Mouse (Mus musculus) cerebellum, adult 11 months (tissue): ENCODE measurements around the gene Tmem209.
A peak's percentile ranks its signal among the peaks of the same experiment; 100 is the strongest.

Experiments
- DNase-seq: peaks from one replicate; pipeline ENCODE4 v3.0.0; 2022

Gene Tmem209

DNA sequence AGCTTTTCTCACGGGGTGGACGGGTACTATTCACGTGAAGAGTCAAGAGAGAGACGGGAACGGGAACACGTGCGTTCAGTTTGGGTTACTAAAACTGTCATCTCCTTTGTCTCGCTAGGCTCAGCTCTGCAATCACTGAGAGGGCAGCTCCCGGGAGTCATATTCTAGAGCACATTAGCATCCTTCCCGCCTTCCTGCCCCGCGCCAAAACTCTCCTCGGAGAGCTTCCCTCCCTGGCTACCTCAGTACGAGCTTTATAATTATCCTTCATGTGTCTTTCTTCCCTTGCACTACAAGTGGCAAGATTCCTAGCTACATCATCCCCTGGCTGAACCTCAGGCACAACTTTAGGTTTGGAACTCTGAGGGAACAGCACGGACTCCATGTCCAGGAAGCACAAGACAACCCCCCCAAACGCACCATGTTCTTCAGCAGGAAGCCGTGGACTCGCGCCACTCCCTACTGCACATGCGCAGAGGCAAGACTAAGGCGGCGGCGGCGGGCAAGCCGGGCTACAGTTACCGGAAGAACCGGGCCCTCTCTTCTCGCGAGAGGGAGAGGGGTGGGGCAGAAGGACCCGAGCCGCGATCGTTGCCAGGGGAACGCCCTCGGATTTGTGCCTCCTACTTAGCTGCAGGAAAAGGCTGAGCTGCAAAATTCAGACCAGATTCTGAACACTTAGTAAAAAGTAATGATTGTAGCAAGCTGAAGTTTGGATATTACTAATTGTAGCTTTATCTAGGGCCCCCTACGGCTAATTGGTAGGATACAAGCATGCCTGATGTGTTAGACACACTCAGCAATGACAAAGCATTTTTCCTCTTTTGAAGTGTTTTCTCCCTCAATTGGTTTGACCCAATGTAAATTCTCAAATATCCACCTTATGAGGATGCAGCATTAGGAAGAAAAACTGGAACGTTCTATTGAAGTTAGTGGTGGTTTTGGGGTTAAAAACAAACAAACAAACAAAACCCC is at the start of gene Tmem209, which contains the start of gene Ssmem1:
TSS of gene Tmem209 (minus strand) at position 519 of the 975 bp plus-strand sequence.
TSS of gene Ssmem1 (plus strand) at position 585 of the 975 bp plus-strand sequence.
- peak; percentile 98 for DNase-seq

DNA sequence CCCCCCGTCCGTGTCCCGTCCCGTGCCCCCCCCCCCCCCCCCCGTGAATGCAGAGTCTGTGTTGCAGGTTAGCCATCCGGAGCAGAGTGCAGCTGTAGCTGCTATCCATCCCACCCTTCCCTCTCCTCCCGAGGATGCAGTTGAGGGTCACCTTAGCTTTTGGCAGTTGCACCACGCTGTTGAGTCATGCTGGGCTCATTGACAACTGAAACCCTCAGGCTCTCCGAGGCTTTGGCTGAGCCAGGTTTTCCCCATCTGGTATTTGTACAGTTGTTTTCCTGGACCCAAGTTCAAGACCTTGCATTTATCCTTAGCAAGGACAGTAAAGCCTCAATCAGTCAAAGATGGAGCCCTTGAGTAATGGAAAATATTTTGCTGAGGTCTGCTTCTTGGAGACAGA is 46.5 kb upstream of the Tmem209 start:
- no peak for DNase-seq

DNA sequence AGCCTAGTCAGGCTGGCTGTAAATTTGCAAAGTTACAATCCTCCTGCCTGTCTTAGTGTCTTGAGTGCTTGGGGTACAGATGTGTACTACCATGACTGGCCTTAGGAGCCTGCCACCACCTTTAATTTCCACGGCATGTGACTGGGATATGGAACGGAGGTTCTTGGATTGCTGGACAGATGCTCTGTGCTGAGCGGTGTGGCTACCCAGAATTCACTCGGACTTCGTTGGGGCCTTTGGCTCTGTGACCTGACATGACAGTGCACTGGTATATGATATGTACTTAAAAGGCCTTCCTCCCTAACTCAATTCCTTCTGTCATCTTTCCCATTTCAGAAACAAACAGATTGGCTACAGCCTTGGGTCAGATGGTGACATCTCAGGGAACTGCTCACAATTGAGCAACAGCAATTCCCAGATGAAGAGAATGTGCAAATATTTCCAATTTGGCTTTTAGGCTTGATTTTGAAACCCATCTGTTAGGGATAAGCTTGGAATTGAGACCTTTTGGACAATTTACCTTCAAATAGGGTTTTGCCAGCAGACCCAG is 45.1 kb upstream of the Tmem209 start:
- no peak for DNase-seq

DNA sequence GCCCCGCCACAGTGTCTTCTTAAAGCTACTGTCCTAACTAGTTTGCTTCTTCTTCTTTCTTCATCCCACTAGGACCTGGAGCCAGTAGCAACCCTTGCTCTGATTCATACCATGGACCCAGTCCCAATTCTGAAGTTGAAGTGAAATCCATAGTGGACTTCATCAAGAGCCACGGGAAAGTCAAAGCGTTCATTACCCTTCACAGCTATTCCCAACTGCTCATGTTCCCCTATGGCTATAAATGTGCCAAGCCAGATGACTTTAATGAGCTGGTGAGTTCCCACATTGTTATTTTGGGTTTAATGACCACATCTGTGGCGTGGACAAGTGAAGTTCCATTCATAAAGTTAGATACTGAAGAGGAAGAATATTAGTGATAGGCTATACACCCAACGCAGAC is 44.5 kb upstream of the Tmem209 start:
- DNase-seq: no peak

DNA sequence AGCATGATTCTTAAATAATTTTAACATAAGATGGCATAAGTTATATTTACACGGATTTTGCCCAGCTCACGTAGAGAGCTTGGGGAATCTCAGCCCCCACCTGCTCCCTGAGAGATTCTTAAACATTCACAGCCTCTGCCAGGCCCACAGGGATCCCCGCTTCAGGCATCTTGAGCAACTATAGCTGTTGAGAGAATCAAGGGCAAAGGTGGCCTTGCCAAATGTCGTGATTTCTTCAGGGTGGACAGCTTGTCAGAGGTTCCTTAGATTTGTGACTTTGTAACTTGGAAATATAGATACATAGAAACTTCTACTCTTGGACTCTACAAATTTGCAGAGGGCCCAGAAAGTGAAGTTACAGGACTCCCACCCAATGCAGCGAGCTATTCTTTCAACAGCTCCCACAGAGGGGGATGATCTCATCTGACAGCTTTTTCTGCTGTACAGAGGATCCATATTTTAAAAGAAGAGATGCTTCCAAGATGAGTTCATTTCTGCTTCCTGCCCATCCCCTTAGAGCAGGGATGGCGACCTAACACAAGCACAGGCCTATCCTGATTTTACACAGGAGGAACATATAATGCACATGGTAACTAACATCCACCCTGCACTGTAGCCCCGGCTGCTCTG is 43.9 kb upstream of the Tmem209 start:
- DNase-seq: no peak

DNA sequence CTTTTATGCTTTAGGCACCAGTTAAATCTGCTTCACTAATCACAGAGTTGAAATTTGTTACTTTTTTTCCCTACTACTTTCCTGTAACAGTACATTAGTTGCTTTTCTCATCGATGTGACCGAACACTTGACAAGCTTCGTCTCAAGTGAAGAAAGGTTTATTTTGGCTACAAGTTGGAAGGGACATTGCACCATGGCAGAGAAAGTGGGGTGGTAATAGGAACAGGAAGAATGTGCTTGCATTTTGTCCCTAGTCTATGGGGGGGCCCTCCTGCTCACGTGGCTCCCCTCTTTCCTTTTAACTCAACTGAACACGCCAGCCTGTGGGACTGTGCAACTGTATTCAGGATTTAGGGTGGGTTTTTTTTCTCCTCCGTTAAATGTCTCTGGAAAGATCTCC is 43.0 kb upstream of the Tmem209 start:
- no peak for DNase-seq

DNA sequence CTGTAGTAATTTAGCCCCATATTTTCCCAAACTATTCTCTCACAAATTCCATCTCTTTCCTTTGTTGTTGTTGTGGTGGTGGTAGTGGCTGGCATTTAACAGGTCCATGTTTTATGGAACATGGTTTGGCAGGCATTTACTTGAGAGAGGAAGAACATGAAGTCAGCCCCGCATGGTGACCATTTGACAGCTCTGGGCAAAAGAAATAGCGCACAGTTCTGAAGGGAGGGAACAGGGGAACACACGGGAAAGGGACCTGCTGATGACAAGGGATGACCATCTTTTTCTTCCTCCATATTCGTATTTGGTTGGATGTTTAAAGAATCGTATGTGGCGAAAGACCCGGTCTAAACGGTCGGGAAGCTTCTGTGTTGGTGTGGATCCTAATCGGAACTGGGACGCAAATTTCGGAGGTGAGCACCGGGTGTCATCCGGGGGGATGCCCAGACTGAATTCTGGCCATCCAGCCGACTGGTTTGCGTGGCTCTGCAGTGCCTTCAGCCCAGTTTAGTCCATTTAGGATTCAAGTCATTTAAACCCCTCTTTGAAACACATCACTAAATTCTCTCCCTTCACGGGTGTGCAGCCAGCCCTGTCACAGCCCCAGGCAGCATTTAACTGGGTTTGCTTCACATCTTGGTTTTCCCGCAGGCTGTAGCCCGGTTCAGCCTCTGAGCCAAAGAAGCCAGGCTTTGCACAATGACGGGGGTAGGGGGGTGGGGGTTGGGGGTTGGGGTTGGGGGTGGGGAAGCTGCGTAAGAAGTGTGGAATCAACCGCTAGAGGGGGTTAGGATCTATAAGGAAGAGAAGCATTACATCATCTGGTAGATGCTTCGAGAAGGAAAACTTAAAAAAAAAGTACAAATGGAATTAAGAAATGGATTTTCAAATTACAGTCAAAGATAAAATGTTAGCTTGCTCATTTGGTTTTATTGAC is 42.3 kb upstream of the Tmem209 start:
- no peak for DNase-seq

DNA sequence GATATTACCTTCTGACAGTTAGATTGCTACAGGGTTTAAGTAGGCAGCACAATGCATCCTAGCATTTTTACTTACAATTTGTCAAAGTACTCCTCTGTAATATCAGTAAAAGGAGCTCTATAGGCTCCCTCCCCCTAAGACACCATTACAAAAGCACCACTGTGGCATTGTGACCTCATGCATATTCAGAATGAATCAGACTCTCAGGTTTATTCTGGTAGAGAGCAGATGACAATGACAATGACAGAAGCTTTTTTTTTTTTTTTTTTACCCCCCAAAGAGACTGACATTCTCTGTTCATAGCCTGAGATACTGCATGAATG is 41.6 kb upstream of the Tmem209 start:
- no peak for DNase-seq

DNA sequence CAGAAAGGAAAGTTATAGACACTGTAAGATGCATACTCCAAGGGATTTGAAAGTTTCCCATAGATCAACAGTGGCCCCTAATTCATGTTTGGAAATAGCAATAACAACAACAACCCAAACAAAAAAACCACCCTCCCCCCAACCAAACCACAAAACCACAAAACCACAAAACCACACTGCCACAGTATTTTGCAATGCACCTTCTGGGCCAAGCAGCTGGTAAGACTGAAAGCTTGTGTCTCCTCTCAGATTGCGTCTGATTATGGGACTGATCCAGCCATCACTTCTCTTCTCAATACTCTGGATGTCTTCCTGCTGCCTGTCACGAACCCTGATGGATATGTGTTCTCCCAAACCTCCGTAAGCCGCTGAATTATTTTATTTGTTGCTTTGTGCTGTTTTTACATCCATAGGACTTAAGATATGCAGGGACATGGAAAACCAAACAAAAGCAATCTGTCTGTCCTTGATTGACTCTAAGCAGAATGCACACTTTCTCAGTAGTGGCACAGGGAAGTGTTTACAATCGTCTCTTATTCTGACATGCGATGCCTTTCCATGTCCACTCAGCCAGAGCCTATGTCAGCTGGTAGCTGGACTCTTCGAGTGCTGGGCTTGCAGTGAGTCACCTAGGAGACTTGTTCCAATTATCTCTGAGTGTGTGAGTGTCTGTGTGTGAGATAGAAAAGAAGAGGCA is 41.1 kb upstream of the Tmem209 start:
- no peak for DNase-seq

DNA sequence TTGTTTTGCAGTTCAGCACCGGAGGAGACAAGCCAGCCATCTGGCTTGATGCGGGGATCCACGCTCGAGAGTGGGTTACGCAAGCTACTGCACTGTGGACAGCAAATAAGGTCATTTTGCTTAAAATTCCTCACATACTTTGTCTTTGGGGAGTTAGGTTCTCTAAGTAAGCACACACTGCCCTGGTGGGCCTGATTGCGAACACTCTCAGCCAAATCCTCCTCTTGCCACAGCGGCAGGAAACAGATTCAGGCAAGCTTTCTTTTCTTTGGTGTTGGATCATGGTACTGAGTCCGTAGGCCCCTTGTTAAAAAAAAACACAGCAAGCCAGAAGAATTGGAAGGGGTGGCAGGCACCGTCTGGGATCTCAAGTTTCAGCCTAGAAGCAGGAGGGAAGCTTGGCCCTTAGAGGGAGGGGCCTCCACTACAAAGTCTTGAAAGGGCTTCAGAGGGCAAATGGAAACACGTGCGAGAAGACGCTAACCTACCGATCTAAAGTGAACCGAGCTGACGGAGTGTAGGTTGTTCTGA is 39.7 kb upstream of the Tmem209 start:
- DNase-seq: no peak

DNA sequence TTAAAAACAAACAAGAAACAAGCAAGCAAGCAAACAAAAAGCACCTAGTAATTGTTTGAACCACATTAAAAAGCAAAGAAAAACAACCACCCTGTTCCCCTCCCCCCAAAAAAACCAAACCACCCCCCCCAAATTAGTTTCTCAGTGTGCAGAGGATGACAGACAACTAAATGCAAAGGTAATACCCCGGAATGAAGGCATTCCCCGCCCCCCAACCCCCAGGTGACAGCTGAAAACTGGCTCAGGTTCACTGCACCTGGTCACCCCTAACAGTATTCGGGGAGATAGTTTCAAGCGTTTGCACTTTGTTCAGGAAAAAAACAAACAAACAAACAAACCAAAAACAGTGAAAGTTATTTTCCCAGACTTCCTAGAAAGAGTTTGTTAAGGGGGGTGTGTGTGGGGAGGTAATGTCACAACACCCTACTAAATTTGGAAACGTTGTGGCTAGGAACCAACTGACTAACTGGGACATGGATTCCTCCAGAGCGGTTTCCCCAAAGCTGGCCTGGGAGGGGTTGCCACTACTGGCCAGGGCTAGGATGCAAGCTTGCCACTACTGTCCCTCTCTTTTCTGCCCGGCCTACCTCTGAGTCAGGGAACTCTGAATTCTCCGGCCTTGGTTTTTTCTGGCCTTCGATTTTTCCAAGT is 38.2 kb upstream of the Tmem209 start:
- DNase-seq: no peak

DNA sequence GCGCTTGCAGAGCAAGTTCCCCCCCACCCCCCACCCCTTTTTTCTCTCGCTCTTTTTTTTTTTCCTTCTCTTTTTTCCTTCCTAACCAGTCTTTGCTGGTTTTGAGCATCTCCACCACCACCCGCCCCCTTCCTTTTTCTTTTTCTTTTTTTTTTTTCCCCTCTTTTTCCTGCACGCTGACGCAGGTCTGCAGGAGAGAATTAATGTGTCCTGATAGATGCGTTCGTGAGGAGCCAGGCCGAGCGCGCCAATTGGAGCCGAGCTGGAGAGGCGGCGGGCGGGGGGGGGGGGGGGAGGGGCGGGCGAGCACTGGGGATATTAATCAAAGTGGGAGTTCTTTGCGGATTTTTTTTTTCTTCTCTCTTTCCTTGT is 37.7 kb upstream of the Tmem209 start:
- peak; percentile 44 for DNase-seq

DNA sequence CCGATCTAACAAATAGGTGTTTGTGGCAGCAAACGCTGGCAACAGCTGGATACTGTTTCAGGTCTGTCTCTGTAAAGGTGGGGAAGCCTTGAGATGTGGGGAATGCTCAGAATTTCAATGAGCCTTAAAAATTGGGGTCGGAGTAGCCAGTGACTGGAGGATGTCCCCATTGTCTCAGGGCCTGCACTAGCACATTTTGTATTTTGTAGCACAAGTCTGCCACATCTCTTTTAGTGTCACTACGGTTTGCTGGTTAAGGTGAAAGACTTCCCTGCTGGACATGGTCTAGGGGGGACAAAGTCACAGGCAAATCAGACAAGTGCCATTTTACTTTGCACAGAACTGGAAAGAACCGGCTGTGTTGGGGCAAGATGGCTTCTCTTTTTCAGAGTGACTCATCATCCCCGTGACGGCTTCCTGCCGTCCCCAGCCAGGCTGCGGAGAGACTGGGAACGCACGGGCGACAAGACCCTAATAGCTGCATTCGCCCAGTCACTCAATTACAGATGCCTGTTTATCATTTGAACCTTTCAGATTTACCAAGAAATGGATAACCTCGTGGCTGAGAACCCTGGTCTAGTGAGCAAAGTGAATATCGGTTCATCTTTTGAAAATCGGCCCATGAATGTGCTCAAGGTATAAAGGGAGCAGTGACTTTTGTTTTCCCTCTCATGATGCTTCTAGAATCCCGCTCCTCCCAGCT is 37.1 kb upstream of the Tmem209 start:
- no peak for DNase-seq

DNA sequence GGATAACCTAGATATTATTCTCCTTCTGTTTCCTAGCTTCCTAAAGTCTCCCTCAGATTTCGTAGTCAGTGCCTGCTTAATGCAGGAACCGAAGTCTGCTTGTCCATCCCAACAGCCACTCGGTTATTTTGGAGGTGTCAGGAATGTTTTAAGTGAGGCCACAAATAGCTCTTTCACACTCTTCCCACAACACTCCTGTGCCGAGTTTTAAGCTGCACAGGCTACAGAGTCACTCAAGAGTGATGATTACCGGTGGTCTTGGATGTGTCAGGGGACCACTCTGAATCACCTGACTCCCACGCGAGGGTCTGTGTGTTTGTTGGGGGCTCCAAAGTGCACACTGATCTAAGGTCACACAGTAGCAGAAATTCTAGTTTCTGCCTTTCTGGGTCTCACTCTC is 36.1 kb upstream of the Tmem209 start:
- DNase-seq: no peak

DNA sequence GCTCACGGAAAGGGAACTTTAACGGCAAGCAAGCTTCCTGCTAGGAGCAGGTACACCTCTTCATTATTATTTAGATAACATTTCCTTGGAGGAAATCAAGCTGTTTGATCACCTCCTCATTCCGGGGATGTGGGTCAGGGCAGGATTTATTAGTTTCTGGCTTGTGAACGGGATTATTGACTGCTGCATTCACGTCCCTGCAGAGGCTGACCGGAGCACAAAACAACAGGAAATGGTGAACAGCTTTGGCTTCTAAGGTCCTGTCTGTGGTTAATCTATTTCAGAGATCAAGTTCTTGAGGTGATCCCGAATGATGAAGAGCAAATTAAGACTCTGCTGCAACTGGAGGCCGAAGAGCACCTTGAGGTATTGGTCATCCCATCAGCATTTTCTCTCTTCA is 34.3 kb upstream of the Tmem209 start:
- DNase-seq: no peak

DNA sequence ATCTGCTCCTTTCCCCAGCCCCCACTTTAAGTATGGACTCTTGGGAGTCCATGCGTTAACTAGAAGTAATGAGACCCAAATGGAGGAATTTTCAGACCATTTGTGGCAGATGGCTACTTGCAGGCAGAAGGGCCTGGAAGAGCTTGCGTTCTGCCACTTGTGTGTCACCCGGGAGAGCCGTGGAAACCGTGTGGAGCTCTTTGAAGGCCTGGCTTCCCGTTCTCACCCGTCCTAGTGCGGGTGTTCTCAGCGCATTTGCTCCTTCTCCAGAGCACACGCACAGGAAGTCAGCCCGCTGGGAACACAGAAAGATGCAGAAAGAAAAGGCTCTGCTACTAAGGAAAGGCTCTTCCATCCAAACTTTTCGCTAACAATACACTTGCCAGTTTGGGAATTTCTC is 33.5 kb upstream of the Tmem209 start:
- no peak for DNase-seq

DNA sequence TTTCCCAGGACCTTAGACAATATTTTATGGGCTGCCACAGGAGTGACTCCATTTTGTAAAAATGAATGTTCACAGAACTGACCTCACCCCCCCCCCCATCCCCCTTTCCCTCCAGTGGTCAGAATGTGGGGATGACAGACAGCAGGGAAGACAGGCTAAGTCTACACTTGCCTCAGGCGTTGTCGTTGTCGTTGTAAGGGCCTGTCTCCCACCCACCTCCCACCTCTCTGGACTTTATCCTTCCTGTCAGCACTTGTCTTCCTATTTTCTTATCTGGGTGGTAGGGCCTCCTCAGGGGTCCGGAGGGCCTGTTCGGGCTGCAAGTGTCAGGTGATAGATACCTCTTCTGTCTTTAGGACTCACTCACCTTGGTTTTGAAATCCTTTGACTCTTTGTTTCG is 32.7 kb upstream of the Tmem209 start:
- no peak for DNase-seq

DNA sequence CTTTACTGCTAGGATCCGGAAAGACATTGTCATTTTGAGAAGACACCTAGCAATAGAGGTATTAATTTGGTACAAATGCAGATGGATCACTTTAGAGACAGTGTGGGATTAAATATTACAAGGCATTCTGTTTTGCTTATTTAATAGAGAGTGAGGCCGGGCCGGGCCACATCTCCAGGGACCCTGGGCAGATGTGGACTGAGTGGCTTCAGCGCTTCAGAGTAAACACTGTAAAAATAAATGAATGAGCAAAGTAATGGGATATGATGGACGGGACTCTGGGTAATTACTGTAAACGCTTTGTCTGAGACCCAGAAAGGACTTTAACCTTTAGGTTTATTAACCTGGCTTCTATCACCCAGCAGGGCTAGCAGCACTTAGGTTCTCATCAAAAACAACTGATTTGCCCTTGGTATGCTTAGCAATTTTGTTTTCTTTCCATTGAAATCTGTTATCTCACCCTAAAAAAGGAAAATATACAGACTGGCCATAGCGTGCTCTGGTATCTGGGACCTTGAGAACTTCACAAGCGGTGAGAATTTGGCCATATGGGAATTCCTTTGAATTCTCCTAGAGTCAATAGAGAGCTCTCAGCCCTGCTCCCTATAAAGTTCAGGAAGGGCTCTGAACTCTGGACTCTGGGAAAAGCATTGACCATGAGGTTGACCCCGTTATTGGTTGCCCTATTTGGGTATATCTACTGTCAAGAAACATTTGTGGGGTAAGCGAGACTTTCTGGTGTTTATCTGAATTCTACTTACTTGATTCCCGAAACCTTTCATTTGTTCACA is 31.6 kb upstream of the Tmem209 start, which contains the start of gene Cpa2:
TSS of gene Cpa2 (plus strand) at position 574 of the 791 bp plus-strand sequence.
- no peak for DNase-seq

DNA sequence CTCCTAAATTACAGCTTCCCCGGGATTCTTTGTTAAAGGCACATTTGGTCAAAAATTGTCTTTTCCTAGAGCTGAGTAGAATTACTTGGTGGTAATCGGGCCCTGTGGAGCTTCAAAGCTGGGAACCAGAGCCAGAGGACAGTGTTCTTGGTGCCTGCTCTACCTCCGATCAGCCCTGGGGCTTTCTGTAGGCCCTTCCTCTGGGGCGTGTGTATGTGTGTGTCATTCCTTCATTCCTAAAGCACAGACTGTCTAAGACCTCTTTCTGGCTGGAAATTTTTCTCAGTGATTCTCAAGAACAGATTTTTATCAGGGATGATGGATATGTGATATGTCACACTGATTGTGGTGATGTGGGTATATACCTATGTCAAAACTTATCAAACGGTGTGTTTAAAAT is 29.2 kb upstream of the Tmem209 start:
- DNase-seq: no peak

DNA sequence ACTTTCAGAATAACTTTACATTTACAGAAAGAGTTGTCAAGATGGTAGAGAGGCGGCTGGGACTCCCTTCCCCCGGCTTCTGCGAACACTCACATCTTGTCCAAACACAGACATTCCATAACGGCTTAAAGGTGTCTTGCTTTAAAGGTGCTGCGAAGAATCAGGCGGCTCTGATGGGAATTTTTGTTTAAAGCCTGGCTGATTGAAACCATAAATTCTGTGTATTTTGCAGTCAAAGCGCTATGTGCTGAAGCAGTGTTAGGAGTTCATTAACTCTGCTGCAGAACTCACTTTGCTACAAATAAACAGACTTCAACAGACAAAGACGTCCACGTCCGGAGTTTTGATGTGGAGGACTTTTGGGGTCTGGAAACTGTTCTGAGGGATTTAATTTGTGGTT is 28.7 kb upstream of the Tmem209 start:
- no peak for DNase-seq
